Mouse (Mus musculus) neural tube, embryonic 13.5 days (tissue): ENCODE data around the gene Gm42906. TPM values are rescaled to one million over a fixed set of nuclear protein-coding genes. Genes with fewer than 3 reads are reported as not detected.
A peak's percentile ranks its signal among the peaks of the same experiment; 100 is the strongest.

ENCODE experiments used
- ATAC-seq: fragments of 200-750 bp; cut with Nextera tagmentation; 2 replicates; pipeline ENCODE4 v1.8.0; 2017; ENCODE audit warnings: low read depth, mild to moderate bottlenecking, moderate TSS enrichment, moderate library complexity
- H3K27ac ChIP-seq: fragments of 300-500 bp; sonication (generic); replicated peaks from 2 replicates; pipeline ENCODE4 v1.5.1; 2015; ENCODE audit warnings: moderate library complexity, mild to moderate bottlenecking, inconsistent platforms
- H3K27me3 ChIP-seq: fragments of 300-500 bp; sonication (generic); 2 replicates; pipeline ENCODE4 v1.6.1; 2015; ENCODE audit warnings: mild to moderate bottlenecking, inconsistent platforms
- H3K36me3 ChIP-seq: fragments of 300-500 bp; sonication (generic); 2 replicates; pipeline ENCODE4 v1.6.1; 2015; ENCODE audit warnings: mild to moderate bottlenecking, inconsistent platforms
- H3K4me1 ChIP-seq: fragments of 300-500 bp; sonication (generic); replicated peaks from 2 replicates; pipeline ENCODE4 v1.6.1; 2015; ENCODE audit warnings: inconsistent platforms
- H3K4me2 ChIP-seq: fragments of 300-500 bp; sonication (generic); 2 replicates; pipeline ENCODE4 v1.6.1; 2015; ENCODE audit warnings: inconsistent platforms, mild to moderate bottlenecking, moderate library complexity
- H3K4me3 ChIP-seq: fragments of 300-500 bp; sonication (generic); 2 replicates; pipeline ENCODE4 v1.5.1; 2015; ENCODE audit warnings: mild to moderate bottlenecking, inconsistent platforms
- H3K9ac ChIP-seq: fragments of 300-500 bp; sonication (generic); 2 replicates; pipeline ENCODE4 v1.6.1; 2015; ENCODE audit warnings: moderate library complexity, mild to moderate bottlenecking, inconsistent platforms
- H3K9me3 ChIP-seq: fragments of 300-500 bp; sonication (generic); 2 replicates; pipeline ENCODE4 v1.6.1; 2016; ENCODE audit warnings: inconsistent platforms
- WGBS: fragments of 180-500 bp; shearing (Covaris S2); methylation state at CpG from one replicate; pipeline ENCODE4 v1.1.7; 2015; 5-methylcytosine and 5-hydroxymethylcytosine counted together
- polyA plus RNA-seq: library from polyadenylated mRNA; unstranded; fragments of >200 nt; fragmentation: Nextera tagmentation; extraction: Ambion mirVana; gene quantifications from 2 replicates; pipeline ENCODE4 v1.2.1, GENCODE M21; 2015

Gm42906 gene
- polyA plus RNA-seq, 1 experiment from 2014 or later, result not detected

DNA sequence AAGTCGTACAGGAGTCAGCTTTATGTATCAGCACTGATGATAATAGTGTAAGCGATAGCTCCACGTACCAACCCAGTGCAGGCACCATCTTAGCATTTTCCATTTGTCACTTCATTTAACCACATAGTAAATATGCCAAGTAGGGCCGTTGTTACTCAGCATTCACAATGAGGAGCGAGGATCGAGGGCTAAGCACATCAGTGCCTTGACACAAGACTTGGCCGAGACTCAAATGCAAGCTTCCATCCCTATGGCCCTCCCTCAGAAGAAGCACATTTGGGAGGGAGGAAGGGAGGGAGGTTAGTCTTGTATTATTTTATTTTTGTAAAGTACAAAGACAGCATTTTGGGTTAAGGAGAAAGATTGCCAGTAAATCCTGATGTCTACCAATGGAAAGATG, 148.4 kb downstream of the Gm42906 start:
- Histone ChIP-seq H3K27ac (no peak overlapping the region), H3K9ac (no peak overlapping the region), H3K36me3 (no peaks in the 10 kb centered on the region), H3K27me3 (no peaks in the 10 kb centered on the region), H3K4me2 (no peak overlapping the region), H3K4me1 (no peaks in the 10 kb centered on the region), H3K4me3 (no peak overlapping the region), H3K9me3 (no peaks in the 10 kb centered on the region)
- no peak for ATAC-seq
- 62% methylated on average over 7 of the region's 7 CpGs for WGBS

DNA sequence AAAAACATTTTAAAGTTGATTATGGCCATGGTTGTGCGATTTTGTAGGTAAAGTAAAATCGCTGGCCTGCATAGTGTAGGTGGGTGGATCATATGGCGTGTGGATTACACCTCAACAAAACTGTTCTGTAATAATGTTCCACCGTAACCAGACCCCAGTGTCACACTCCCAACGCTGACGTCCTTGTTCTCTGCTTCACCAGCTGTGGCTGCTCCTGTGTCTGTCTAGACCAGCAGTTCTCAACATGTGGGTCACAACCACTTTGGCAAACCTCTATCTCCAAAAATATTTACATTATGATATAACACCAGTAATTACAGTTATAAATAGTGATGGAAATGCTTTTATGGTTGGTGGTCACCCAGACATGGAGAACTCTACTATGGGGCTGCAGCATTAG, 150.0 kb downstream of the Gm42906 start:
- Histone ChIP-seq H3K27me3 (no peaks in the 10 kb centered on the region), H3K9ac (no peak overlapping the region), H3K9me3 (no peaks in the 10 kb centered on the region), H3K4me1 (no peaks in the 10 kb centered on the region), H3K27ac (no peak overlapping the region), H3K4me2 (no peak overlapping the region), H3K4me3 (no peak overlapping the region), H3K36me3 (no peaks in the 10 kb centered on the region)
- ATAC-seq, result no peak
- WGBS, result 93% methylated on average over 6 of the region's 6 CpGs

DNA sequence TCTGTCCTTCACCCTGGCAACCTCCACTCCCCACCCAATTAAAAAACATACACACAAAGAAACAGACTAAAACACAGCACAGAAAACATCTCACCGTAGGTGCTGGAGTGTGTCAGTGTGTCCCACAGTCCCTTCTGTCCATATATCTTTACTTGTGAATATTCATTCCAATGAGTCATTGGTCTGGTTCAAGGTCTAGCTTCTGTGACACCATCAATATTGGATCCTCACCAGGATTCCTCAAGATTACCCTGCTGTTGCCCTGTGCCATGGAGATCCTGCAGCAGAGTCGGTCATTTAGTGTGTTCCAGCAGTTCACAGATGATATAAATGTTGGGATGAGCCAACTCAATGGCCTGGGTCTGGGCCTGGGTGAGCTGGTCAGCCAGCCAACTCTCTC, 152.0 kb downstream of the Gm42906 start:
- Histone ChIP-seq H3K4me3 (no peak overlapping the region), H3K4me2 (no peak overlapping the region), H3K9ac (no peak overlapping the region), H3K9me3 (no peaks in the 10 kb centered on the region), H3K4me1 (no peaks in the 10 kb centered on the region), H3K36me3 (no peaks in the 10 kb centered on the region), H3K27ac (no peak overlapping the region), H3K27me3 (no peaks in the 10 kb centered on the region)
- ATAC-seq, result no peak
- 94% methylated on average over 2 of the region's 2 CpGs for WGBS

DNA sequence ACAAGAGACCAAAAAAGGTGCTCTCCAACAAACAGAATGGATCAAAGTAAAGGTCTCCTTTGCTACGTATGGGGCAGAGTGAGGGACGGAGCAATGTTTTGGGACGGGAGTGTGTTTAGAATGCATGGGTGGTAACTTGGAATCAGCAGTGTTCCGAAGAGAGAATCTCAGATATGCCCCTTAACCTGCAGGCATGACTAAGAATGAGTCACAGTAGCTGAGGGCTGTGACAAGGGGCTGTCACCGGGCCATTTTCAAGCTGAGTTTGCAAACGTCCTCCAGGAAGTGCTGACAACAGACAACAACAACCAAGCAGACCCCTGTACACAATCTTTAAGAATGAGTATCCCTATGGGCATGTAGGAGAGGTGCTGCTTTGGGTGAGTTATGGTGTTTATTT, 153.7 kb downstream of the Gm42906 start:
- Histone ChIP-seq H3K9me3 (no peaks in the 10 kb centered on the region), H3K4me2 (no peak overlapping the region), H3K4me1 (no peaks in the 10 kb centered on the region), H3K9ac (no peak overlapping the region), H3K27ac (no peak overlapping the region), H3K4me3 (no peak overlapping the region), H3K36me3 (no peaks in the 10 kb centered on the region), H3K27me3 (no peaks in the 10 kb centered on the region)
- no peak for ATAC-seq
- WGBS, result 77% methylated on average over 6 of the region's 6 CpGs

DNA sequence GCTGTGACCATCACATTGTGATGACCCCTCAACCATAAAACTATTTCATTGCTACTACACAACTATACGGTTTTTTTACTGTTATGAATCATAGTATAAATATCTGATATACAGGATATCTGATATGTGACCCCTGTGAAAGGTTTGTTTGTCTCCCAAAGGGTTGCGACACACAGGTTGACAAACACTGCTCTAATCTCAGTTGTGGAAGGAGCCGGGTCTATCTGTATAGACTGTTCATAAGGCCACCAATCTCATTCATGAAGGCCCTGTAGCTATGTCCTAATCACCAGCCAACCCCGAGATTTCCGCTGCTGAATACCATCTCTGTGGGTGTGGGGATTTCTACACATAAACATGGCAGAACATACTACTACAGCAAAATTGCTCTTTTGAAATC, 157.1 kb downstream of the Gm42906 start:
- Histone ChIP-seq H3K27me3 (no peaks in the 10 kb centered on the region), H3K4me2 (no peak overlapping the region), H3K9me3 (no peaks in the 10 kb centered on the region), H3K4me3 (no peak overlapping the region), H3K9ac (no peak overlapping the region), H3K36me3 (no peaks in the 10 kb centered on the region), H3K4me1 (peaks cover 7% of the 10 kb centered on the region; the same call in 1 of the 2 replicates), H3K27ac (no peak overlapping the region)
- 93% methylated on average over 5 of the region's 5 CpGs for WGBS
- ATAC-seq, result no peak

DNA sequence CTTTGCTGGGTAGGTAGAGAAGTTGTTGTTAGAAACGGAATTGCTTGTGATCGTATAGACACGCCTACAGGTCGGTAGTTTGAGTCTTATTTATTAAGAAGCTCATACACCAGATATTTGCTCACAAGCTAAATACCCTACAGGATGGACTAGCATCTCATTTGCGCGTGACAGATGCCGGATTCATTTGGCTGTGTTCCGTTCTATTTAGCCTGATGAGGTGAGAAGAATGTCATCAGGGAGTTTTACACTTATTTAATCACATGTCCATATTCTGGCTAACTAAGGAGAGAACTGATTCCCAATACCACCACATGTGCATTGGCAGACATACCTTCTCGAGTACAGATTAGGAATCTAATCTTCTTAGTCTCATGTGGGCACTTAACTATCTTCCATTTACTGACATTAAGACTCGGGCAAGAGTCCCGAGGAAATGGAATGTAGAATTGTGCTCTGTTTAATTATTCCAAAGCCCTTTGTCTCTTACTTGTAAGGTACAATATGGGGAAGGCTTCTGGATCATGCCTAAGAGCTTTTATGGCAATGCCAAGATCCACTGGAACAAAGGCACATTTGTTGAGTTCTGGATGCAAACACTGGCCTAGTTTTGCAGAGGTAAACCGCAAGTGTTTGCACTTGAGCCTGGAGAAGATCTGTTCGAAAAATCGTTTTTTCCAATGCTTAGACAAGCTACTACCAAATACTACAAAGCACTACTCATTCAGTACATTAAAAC, 160.9 kb downstream of the Gm42906 start:
- H3K4me3 ChIP-seq, result no peak overlapping the region
- no peak overlapping the region for H3K9ac ChIP-seq
- H3K9me3 ChIP-seq, result no peaks in the 10 kb centered on the region
- no peak for ATAC-seq
- WGBS, result 74% methylated on average over 14 of the region's 14 CpGs
- no peaks in the 10 kb centered on the region for H3K27me3 ChIP-seq
- H3K27ac ChIP-seq, result no peak overlapping the region
- peaks cover 7% of the 10 kb centered on the region; the same call in 1 of the 2 replicates for H3K4me1 ChIP-seq
- H3K36me3 ChIP-seq, result no peaks in the 10 kb centered on the region
- H3K4me2 ChIP-seq, result no peak overlapping the region

DNA sequence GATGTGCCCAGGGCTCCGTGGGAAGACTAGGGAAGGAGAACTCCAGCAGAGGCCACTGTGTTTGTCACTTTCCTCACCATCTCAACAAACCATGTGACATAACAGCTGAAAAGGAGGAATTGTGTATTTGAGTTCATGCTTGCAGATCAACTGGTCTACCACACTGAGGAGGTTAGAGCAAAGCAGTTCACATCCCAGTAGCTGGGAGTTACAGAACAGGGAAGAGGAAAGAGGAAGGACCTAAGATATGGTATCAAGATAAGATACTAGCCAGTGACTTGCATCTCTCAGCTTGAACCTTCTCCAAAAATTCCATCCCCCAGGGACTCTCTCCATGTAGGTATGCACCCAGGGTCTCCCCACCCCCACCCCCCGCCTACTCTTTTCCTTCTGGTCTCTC, 166.4 kb downstream of the Gm42906 start:
- WGBS, result 90% methylated on average over 2 of the region's 2 CpGs
- no peaks in the 10 kb centered on the region for H3K36me3 ChIP-seq
- H3K4me2 ChIP-seq, result no peak overlapping the region
- H3K27me3 ChIP-seq, result no peaks in the 10 kb centered on the region
- H3K27ac ChIP-seq, result no peak overlapping the region
- H3K4me1 ChIP-seq, result no peaks in the 10 kb centered on the region
- no peak overlapping the region for H3K4me3 ChIP-seq
- no peak overlapping the region for H3K9ac ChIP-seq
- no peaks in the 10 kb centered on the region for H3K9me3 ChIP-seq
- ATAC-seq, result no peak

DNA sequence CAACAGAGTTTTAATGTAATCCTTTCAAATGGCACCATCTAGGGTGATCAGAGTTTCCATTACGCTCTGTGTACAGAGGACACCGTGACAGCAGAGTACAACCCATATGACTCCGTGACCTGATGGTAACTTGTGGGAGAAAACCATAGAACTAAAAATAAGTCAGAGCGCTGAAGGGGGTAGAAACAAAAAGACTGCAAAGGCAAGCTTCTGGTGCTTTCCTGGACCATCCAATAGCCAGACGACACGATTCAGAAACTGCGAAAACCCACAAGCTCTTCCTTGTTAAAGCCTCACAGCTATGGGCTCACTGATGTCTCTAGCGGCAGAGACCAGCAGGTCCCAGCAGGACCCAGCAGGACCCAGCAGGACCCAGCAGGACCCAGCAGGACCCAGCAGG, 175.8 kb downstream of the Gm42906 start:
- peaks cover 20% of the 10 kb centered on the region for H3K4me1 ChIP-seq
- H3K4me2 ChIP-seq, result no peak overlapping the region
- H3K27me3 ChIP-seq, result no peaks in the 10 kb centered on the region
- no peak overlapping the region for H3K4me3 ChIP-seq
- no peaks in the 10 kb centered on the region for H3K36me3 ChIP-seq
- H3K27ac ChIP-seq, result no peak overlapping the region
- ATAC-seq, result no peak
- no peak overlapping the region for H3K9ac ChIP-seq
- no peaks in the 10 kb centered on the region for H3K9me3 ChIP-seq
- 61% methylated on average over 8 of the region's 8 CpGs for WGBS

DNA sequence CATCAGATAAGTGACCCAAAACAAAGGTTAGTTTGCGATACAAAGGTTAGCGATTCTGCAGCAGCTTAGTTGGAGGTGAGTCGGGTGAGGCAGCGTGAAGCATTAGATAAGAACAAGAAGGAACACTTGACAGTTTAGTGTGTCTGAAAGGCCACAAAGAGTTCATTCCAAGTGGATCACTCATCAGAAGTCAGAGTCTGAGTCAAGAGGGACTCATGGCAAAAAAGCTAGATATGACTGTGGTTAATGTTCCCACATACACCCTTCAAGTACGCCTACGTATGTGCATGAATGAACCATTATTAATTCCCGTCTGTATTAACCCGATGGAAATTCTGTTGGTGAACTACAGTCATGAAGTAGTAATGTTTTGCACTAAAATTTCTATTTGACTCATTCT, 176.3 kb downstream of the Gm42906 start:
- WGBS, result 88% methylated on average over 8 of the region's 8 CpGs
- no peak overlapping the region for H3K4me3 ChIP-seq
- H3K27me3 ChIP-seq, result no peaks in the 10 kb centered on the region
- no peaks in the 10 kb centered on the region for H3K9me3 ChIP-seq
- no peak overlapping the region for H3K4me2 ChIP-seq
- H3K36me3 ChIP-seq, result no peaks in the 10 kb centered on the region
- no peak overlapping the region for H3K9ac ChIP-seq
- H3K27ac ChIP-seq, result no peak overlapping the region
- ATAC-seq, result no peak
- peaks cover 26% of the 10 kb centered on the region for H3K4me1 ChIP-seq

DNA sequence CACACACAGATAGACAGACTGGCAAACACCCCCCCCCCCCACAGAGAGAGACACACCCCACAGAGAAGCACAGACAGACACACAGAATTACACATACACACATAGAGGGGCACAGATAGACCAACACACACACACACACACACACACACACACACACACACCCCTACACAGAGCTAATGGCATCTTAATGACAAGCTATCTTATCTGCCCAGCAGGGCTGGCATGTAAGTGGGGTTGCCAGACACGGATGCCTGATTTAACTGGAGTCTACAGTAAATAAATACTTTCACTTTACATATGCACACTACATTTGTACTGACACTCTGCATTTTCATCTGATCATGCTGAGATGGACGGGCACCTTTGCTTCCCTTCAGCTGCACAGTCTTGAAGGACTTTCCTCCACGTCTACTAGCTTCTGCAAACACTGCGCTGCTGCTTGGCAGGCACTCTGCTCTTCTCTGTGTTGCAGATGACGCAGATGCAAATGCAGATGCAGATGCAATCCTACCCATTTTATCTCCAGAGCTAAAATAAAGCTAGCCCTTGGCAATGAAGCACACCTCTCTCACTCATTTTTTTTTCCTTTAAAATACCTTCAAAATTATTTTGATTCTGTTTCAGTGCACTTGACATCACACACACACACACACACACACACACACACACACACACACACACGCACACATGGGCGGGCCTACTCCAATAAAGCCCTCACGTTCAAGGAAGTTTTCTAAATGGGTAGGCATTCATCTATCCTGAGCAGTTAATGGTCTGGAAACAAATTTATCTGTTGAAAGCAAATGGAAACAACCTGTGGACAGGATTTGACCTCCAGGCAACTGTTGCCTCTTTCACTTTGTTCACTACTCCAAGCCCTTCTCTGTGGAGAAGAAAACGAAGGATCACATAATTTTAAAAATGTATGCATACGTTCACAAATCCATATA, 179.0 kb downstream of the Gm42906 start:
- ATAC-seq, result 0 out of 2 replicates have a peak, but pooled peaks have one; percentile 69
- H3K27me3 ChIP-seq, result no peaks in the 10 kb centered on the region
- H3K4me3 ChIP-seq, result no peak overlapping the region
- 0 out of 2 replicates have a peak overlapping the region, but pooled peaks have one; percentile 3 for H3K4me2 ChIP-seq
- H3K9me3 ChIP-seq, result no peaks in the 10 kb centered on the region
- H3K36me3 ChIP-seq, result no peaks in the 10 kb centered on the region
- 0 out of 2 replicates have a peak overlapping the region, but pooled peaks have one; percentile 46 for H3K27ac ChIP-seq
- WGBS, result 43% methylated on average over 10 of the region's 10 CpGs
- H3K9ac ChIP-seq, result peak overlapping the region; percentile 31; the same call in 1 of the 2 replicates
- peaks cover 27% of the 10 kb centered on the region for H3K4me1 ChIP-seq

DNA sequence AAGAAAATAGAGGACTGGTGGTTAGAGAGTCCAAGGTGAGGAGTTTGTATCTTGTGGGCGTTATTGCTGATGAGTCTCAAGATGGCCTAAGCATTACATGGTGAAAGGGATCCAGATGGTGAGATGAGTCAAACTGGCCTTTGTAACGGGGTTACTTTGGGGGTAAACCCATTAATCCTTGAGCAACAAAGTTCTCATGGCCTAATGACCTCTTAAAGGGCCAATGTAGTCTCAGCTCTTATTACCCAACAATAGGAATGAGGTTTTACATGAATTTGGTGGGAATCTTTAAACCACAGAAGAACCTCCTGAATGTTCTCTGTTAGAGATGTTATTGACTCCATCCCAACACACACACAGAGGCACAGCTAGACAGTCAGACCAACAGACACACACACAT, 179.9 kb downstream of the Gm42906 start:
- no peak overlapping the region for H3K4me3 ChIP-seq
- no peak overlapping the region for H3K9ac ChIP-seq
- peak overlapping the region; percentile 18; the same call in 1 of the 2 replicates for H3K27ac ChIP-seq
- peaks cover 27% of the 10 kb centered on the region for H3K4me1 ChIP-seq
- ATAC-seq, result no peak
- H3K27me3 ChIP-seq, result no peaks in the 10 kb centered on the region
- 32% methylated on average over 2 of the region's 2 CpGs for WGBS
- H3K9me3 ChIP-seq, result no peaks in the 10 kb centered on the region
- no peaks in the 10 kb centered on the region for H3K36me3 ChIP-seq
- H3K4me2 ChIP-seq, result no peak overlapping the region

DNA sequence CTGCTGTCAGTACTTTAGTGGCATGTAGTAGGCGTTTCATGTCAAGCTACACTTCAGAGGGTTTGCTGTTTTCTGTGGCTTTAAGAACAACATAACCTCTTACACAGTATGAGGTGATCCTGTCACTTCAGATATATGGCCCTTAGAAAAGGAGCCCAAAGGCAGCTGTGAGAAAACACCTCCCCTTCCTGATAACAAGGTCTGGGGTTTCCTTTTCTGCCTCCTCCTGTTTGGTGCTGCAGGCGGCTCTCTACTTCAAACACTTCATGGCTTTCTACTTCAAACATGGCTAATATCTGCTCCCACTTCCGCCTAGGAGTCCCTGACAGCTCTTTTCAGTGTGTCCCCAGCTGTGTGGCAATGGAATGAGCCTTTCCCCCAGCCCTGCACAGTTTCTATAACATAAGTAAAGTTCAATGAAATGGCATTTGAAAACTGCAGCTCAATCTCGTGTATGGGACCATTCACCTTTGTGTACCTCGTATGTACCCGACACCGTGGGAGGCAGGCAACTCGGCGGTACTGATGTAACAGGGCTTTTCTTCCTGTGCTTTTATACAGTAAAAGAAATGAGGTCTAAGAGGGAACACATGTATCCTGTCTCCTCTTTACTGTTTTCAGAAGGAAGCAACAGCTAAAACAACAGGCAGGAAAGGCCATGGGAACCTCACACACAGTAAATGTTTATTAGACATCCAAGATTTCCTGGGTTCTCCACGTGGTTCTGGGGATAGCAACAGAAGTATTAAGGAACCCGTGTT, 180.7 kb downstream of the Gm42906 start:
- WGBS, result 50% methylated on average over 11 of the region's 11 CpGs
- H3K9ac ChIP-seq, result no peak overlapping the region
- H3K27me3 ChIP-seq, result no peaks in the 10 kb centered on the region
- ATAC-seq, result no peak
- no peaks in the 10 kb centered on the region for H3K36me3 ChIP-seq
- H3K4me1 ChIP-seq, result peaks cover 27% of the 10 kb centered on the region
- no peaks in the 10 kb centered on the region for H3K9me3 ChIP-seq
- H3K4me3 ChIP-seq, result no peak overlapping the region
- H3K4me2 ChIP-seq, result no peak overlapping the region
- H3K27ac ChIP-seq, result peak overlapping the region; percentile 42
